Mouse (Mus musculus): ENCODE results near the gene Myo19.

The Myo19 gene

GRCm38 (mm10) chr11:84945841-84946240 lies 65.9 kb downstream of the Myo19 start:
- no peak for DNase-seq (ENCODE audit: low spot score in 2 of 2)

- DNase-seq (ENCODE audit: low spot score in 2 of 2), result no peak
These were observed 67.3 kb downstream of the Myo19 start for GRCm38 (mm10) chr11:84947206-84947605.

DNA sequence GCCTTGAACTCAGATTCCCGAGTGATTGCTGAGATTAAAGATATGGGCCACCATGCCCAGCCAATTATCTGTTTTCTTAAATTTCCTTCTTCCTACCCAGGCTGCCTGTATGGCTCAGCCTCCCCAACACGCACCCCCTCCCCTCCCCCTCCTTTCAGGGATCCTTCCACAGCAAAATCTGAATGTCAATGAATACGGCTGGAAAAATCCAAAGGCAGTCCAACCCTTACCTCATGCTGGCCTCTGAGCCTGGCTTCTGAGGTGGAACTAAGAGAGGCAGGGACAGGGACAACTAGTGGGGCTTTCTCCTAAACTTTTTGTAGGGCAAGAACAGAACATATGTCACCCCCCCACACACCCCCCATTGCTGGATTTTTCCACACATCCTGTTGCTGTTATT lies 68.2 kb downstream of the Myo19 start:
- no peak for DNase-seq (ENCODE audit: low spot score in 2 of 2)

DNA sequence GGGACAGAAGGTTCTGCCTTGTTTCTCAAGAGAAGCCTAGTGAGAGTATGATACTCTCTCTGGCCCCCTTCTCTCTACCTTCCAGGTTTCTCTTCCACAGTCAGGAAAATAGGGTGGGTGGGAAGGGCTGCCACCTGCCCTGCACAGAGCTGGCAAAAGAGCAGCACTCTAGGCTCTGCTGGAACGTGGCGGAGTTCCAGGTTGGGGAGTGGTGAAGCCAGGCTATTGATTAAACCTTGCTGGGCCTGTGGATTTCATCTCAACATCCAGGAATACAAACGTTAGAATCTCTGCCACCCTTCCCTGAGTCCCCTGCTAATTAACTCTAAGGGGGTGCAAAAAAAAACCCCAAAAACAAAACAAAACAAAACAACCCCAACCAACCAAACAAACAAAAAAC lies 68.6 kb downstream of the Myo19 start:
- DNase-seq (ENCODE audit: low spot score in 2 of 2), result no peak

GRCm38 (mm10) chr11:84952611-84953010 lies 72.7 kb downstream of the Myo19 start:
- DNase-seq (ENCODE audit: low spot score in 2 of 2), result no peak

GRCm38 (mm10) chr11:84956400-84956799 lies 76.5 kb downstream of the Myo19 start:
- no peak for DNase-seq (ENCODE audit: low spot score in 2 of 2)

DNA sequence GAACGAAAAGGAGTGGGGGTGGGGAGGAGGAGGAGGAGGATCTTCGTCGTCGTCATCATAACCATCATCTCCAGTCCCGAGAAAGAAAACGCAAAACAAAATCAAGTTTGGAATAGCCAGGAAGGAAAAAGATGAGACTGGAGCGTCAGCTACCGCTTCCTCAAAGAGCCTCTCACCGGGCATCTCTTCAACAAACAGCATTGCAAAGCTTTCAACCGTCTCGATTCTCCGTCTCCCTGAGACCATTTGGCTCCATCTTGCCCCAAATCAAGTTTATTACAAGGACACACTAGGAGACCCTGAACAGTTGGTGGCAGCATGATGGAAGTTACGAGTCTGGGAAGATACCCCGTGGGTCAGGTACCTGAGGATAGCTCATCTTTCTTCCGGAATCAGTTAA lies 77.2 kb downstream of the Myo19 start:
- no peak for DNase-seq (ENCODE audit: low spot score in 2 of 2)

GRCm38 (mm10) chr11:84957591-84958270 lies 77.8 kb downstream of the Myo19 start, which contains the start of gene Car4:
Gene Car4, plus strand, starts transcription at chr11:84957786.
- DNase-seq (ENCODE audit: low spot score in 2 of 2), result no peak

DNA sequence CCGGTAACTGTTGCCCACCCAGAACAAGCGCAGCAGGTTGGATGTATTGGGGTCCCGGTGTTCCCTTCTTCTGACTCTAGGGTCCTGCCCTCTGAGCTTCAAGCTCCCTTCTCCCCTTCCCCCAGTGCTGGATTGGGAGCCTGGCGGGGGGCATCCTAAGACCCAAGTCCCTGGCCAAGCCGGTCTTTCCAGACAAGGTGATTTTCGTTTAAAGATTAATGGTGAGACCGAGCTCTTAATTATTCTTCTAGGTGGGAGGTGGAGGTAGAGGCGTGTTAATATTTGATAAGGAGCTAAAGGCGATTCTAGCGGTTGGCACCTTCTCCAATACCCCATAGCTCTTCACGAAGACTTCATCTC lies 78.3 kb downstream of the Myo19 start:
- no peak for DNase-seq (ENCODE audit: low spot score in 2 of 2)

DNA sequence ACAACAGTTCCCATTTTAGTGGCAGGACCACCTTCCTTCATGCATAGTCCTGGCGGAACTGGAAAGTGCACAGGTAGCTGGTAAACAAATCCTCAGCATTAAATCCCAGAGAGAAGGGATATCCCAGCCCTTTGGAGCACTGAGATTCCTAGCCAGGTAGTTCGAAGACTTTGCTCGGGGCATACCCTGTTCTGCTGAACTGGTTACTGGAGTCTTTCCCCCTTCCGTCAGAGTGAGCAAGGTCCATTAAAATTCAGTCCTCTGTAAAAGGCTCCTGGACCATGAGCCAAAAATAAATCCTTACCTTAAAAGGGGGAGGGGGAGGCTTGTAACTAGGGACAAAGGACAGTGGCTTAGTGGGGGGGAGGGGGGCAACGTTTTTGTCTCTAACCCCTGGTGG lies 79.2 kb downstream of the Myo19 start:
- no peak for DNase-seq (ENCODE audit: low spot score in 2 of 2)

DNA sequence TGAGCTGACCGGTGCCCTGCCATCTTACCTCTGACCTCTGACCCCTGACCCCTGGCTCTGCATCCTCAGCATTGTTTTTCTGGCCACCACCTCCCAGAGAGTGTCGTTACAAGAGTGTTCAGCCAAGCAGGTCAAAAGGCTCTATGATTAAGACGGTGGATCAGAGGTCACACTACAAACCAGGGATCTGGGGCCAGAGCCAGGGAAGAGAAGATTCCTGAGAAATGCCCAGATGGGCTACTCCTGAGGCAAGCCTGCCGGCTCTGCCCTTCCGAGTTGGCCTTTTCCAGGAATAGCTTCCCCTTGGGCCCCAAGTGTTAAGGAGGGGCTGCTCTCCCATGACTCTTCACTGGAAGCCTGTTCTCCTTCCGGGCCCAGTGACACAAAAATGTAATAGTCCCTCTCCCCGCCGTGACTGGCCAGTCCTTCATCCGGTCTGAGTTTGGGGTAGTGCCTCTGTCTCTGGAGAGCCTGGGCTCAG lies 79.8 kb downstream of the Myo19 start:
- DNase-seq (ENCODE audit: low spot score in 2 of 2), result no peak

GRCm38 (mm10) chr11:84960291-84960690 lies 80.3 kb downstream of the Myo19 start:
- DNase-seq (ENCODE audit: low spot score in 2 of 2), result no peak

DNA sequence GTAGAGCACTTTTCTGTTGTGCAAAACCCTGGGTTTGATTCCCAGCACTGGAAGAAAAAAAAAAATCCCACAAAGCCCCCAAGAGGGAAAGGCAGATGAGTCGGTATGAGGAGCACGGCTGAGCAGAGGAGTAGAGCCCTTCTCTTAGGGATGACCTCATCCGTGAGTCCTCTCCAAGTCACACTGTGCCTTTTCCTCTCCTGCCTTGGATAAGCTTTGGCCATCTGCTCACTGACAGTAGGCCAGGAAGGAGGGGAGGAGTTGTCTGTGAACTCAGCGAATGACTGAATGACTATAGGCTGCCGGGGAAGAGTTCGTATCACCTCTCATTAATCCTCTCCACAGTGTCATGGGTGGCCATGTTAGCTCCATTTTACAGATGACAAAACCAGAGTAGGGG lies 80.8 kb downstream of the Myo19 start:
- no peak for DNase-seq (ENCODE audit: low spot score in 2 of 2)

All from natural killer cell, adult 2 months (primary cell).